Mouse (Mus musculus): ENCODE results near the gene Oat. TPM values are rescaled to one million over a fixed set of nuclear protein-coding genes. Genes with fewer than 3 reads are reported as not detected.

The Oat gene
- total RNA-seq, 2 experiments from 2014 or later = 24.8 to 39.2 TPM

- no peak for ATAC-seq (replicated peaks; ENCODE audit: low FRiP score, poor library complexity, severe bottlenecking)
Measured at GRCm38 (mm10) chr7:132595787-132596186, 19.6 kb upstream of the Oat start.

GRCm38 (mm10) chr7:132594325-132594724 lies 18.1 kb upstream of the Oat start:
- ATAC-seq (replicated peaks; ENCODE audit: low FRiP score, poor library complexity, severe bottlenecking) = no peak

GRCm38 (mm10) chr7:132593762-132594161 lies 17.6 kb upstream of the Oat start:
- no peak for ATAC-seq (replicated peaks; ENCODE audit: low FRiP score, poor library complexity, severe bottlenecking)

- ATAC-seq (replicated peaks; ENCODE audit: low FRiP score, poor library complexity, severe bottlenecking) = no peak
Measured at GRCm38 (mm10) chr7:132589610-132590009, 13.4 kb upstream of the Oat start.

- no peak for ATAC-seq (replicated peaks; ENCODE audit: low FRiP score, poor library complexity, severe bottlenecking)
Measured at GRCm38 (mm10) chr7:132587167-132587566, 11.0 kb upstream of the Oat start.

- ATAC-seq (replicated peaks; ENCODE audit: low FRiP score, poor library complexity, severe bottlenecking) = no peak
Measured at GRCm38 (mm10) chr7:132585695-132586491, 9.7 kb upstream of the Oat start.

- ATAC-seq (replicated peaks; ENCODE audit: low FRiP score, poor library complexity, severe bottlenecking) = no peak
Measured at GRCm38 (mm10) chr7:132581441-132581840, 5.2 kb upstream of the Oat start.

GRCm38 (mm10) chr7:132580511-132580910 lies 4.3 kb upstream of the Oat start:
- no peak for ATAC-seq (replicated peaks; ENCODE audit: low FRiP score, poor library complexity, severe bottlenecking)

- ATAC-seq (replicated peaks; ENCODE audit: low FRiP score, poor library complexity, severe bottlenecking) = no peak
Measured at GRCm38 (mm10) chr7:132576891-132577290, 693 bp upstream of the Oat start.

GRCm38 (mm10) chr7:132575623-132576022 lies 575 bp downstream of the Oat start:
- ATAC-seq (replicated peaks; ENCODE audit: low FRiP score, poor library complexity, severe bottlenecking) = peak; percentile 71

- no peak for ATAC-seq (replicated peaks; ENCODE audit: low FRiP score, poor library complexity, severe bottlenecking)
Measured at GRCm38 (mm10) chr7:132574646-132575045, 1.6 kb downstream of the Oat start.

- ATAC-seq (replicated peaks; ENCODE audit: low FRiP score, poor library complexity, severe bottlenecking) = no peak
Measured at GRCm38 (mm10) chr7:132573205-132573604, 3.0 kb downstream of the Oat start.

GRCm38 (mm10) chr7:132572738-132573137 lies 3.5 kb downstream of the Oat start:
- no peak for ATAC-seq (replicated peaks; ENCODE audit: low FRiP score, poor library complexity, severe bottlenecking)

GRCm38 (mm10) chr7:132571481-132571880 lies 4.7 kb downstream of the Oat start:
- ATAC-seq (replicated peaks; ENCODE audit: low FRiP score, poor library complexity, severe bottlenecking) = no peak

GRCm38 (mm10) chr7:132570071-132570470 lies 6.1 kb downstream of the Oat start:
- ATAC-seq (replicated peaks; ENCODE audit: low FRiP score, poor library complexity, severe bottlenecking) = peak; percentile 73

GRCm38 (mm10) chr7:132568817-132569216 lies 7.4 kb downstream of the Oat start:
- no peak for ATAC-seq (replicated peaks; ENCODE audit: low FRiP score, poor library complexity, severe bottlenecking)

- no peak for ATAC-seq (replicated peaks; ENCODE audit: low FRiP score, poor library complexity, severe bottlenecking)
Measured at GRCm38 (mm10) chr7:132565831-132566230, 10.4 kb downstream of the Oat start.

GRCm38 (mm10) chr7:132559138-132559766 lies 16.9 kb downstream of the Oat start:
- no peak for ATAC-seq (replicated peaks; ENCODE audit: low FRiP score, poor library complexity, severe bottlenecking)

GRCm38 (mm10) chr7:132558141-132558736 lies 18.0 kb downstream of the Oat start:
- ATAC-seq (replicated peaks; ENCODE audit: low FRiP score, poor library complexity, severe bottlenecking) = peak; percentile 37

GRCm38 (mm10) chr7:132556575-132556974 lies 19.6 kb downstream of the Oat start:
- ATAC-seq (replicated peaks; ENCODE audit: low FRiP score, poor library complexity, severe bottlenecking) = no peak

- no peak for ATAC-seq (replicated peaks; ENCODE audit: low FRiP score, poor library complexity, severe bottlenecking)
Measured at GRCm38 (mm10) chr7:132555911-132556310, 20.3 kb downstream of the Oat start.

Measured in erythroblast, adult 5-6 weeks (primary cell).